Mouse (Mus musculus) ES-E14 (cell line): ENCODE data around the gene Kansl1l.

ENCODE experiments used
- CHD2 ChIP-seq: IDR thresholded peaks from 2 replicates; pipeline ENCODE4 v1.6.1; 2014; ENCODE audit warnings: mild to moderate bottlenecking, low read depth, low read length, inconsistent platforms
- HCFC1 ChIP-seq: IDR thresholded peaks from 2 replicates; pipeline ENCODE4 v1.6.1; 2012; ENCODE audit warnings: low read length, inconsistent platforms, borderline replicate concordance; ENCODE audit not compliant: insufficient read depth
- MAFK ChIP-seq: IDR thresholded peaks from 2 replicates; pipeline ENCODE4 v1.6.1; 2014; ENCODE audit warnings: mild to moderate bottlenecking, low read depth, low read length, inconsistent platforms; ENCODE audit not compliant: insufficient read depth
- ZC3H11A ChIP-seq: IDR thresholded peaks from 2 replicates; pipeline ENCODE4 v1.6.1; 2012; ENCODE audit warnings: low read depth, mild to moderate bottlenecking, inconsistent platforms, low read length, borderline replicate concordance
- ZNF384 ChIP-seq: IDR thresholded peaks from 2 replicates; pipeline ENCODE4 v1.6.1; 2012; ENCODE audit warnings: low read depth, low read length, inconsistent platforms

- no peak for TF ChIP-seq HCFC1
- TF ChIP-seq MAFK, result no peak
- TF ChIP-seq ZNF384, result no peak
- TF ChIP-seq CHD2, result no peak
- no peak for TF ChIP-seq ZC3H11A
Measured at GRCm38 (mm10) chr1:66702623-66703345, 114.6 kb downstream of the Kansl1l start.
